Mouse (Mus musculus): ENCODE results near the gene Gpd1. TPM values are rescaled to one million over a fixed set of nuclear protein-coding genes. Genes with fewer than 3 reads are reported as not detected.

Gene Gpd1
- polyA plus RNA-seq (2015; fragmentation: Nextera tagmentation; extraction: Ambion mirVana): 33.0 and 47.4 TPM in 2 replicates

DNA sequence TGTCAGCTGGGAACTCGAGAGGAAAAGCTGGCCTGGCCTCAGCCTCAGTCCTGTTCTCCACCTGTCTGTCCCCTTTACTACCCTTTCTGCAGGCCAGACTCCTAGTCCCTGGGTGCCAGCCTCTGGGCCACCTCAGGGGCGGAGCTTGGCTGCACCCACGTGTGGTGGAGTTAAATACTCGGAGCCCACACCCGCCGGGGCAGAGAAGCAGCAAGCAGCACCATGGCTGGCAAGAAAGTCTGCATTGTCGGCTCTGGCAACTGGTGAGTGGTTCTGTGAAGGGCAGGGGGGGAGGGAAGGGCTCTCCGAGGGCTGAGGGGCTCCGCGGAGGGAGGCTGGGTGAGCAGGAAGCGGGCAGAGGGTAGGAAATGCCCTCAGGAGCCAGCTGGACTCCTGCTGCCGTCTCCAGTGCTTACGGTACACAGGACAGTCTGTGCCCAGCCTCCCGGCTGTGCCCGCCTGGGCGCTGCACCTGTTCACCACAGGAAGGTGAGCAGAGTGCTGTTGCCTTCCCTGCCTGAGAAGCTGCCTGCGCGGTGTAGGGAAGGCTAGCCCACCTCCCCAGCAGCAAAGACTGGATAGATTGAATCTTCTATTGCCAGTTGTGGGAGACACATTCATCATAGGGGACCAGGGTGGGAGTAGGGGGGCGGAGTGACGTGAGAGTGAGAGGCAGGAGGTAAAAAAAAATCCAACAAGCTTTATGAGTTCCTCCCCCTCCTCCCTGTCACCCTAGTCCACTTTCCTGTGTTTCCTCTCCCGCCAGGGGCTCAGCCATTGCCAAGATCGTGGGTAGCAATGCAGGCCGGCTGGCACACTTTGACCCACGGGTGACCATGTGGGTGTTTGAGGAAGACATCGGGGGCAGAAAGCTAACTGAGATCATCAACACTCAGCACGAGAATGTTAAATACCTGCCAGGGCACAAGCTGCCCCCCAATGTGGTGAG is at the start of gene Gpd1:
Gene Gpd1, plus strand, starts transcription at position 130 of the 949 bp plus-strand sequence.
- H3K27ac ChIP-seq (ENCODE audit: low read length): peak within 1 kb of the TSS; percentile 63
- 62% methylated on average over 26 of the region's 26 CpGs for WGBS
- H3K27me3 ChIP-seq (replicated peaks; ENCODE audit: control insufficient read depth, insufficient read depth, low read length): no peaks in the 10 kb centered on the region
- peak; percentile 17; the same call in 1 of the 2 replicates for ATAC-seq
- peaks cover 28% of the 10 kb centered on the region for H3K4me1 ChIP-seq (ENCODE audit: control insufficient read depth, insufficient read depth, low read length)
- peak within 1 kb of the TSS; percentile 34; the same call in 1 of the 2 replicates for H3K9ac ChIP-seq (ENCODE audit: low read depth, low read length)
- peak within 1 kb of the TSS; percentile 28 for H3K4me3 ChIP-seq (ENCODE audit: low read length)
- no peaks in the 10 kb centered on the region for H3K9me3 ChIP-seq (ENCODE audit: control insufficient read depth, low read length)
- peaks cover 10% of the 10 kb centered on the region for H3K36me3 ChIP-seq (ENCODE audit: control insufficient read depth, insufficient read depth, low read length)
- H3K4me2 ChIP-seq (ENCODE audit: low read depth, low read length): peak within 1 kb of the TSS; percentile 37

DNA sequence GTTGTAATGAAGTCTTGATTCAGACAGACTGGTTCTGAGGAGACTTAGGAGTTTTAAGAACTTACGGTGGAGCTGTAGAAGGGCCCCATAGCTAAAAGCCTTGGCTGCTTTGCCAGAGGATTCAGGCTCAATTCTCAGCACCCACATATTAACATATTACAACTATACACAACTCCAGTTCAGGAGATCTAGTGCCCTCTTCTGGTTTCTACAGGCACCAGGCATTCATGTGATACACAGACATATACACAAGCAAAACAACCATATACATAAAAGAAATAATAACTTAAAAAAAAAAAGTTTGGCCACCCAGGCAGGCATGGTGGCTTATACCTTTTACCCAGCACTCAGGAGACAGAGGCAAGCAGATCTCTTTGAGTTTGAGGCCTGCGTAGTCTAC is 49.8 kb upstream of the Gpd1 start:
- WGBS: 94% methylated on average over 2 of the region's 2 CpGs
- H3K27me3 ChIP-seq (replicated peaks; ENCODE audit: control insufficient read depth, insufficient read depth, low read length): peaks cover 34% of the 10 kb centered on the region

DNA sequence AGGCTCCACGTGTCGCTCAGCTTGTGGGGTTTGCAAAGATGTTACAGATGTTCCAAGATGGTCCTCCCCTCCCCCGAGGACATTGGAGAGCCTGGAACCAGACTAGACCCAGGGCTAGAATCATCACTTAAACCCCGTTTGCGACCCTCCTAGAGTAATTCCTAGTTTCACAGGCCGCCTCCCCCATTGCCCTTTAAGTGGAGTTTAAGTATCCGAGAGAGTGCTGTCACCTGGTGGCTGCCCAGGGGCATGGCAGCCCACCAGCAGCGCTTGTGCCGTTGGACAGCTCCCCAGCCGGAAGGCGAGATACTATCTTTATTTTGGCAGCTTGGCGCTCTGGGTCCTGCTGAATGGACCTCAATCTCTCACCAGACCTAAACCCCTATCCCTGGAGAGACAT is 48.4 kb upstream of the Gpd1 start:
- Histone ChIP-seq H3K9me3 (ENCODE audit: control insufficient read depth, low read length) (no peaks in the 10 kb centered on the region), H3K9ac (ENCODE audit: low read depth, low read length) (no peak overlapping the region), H3K27ac (ENCODE audit: low read length) (no peak overlapping the region), H3K4me1 (ENCODE audit: control insufficient read depth, insufficient read depth, low read length) (peaks cover 22% of the 10 kb centered on the region), H3K4me2 (ENCODE audit: low read depth, low read length) (no peak overlapping the region), H3K36me3 (ENCODE audit: control insufficient read depth, insufficient read depth, low read length) (no peaks in the 10 kb centered on the region), H3K4me3 (ENCODE audit: low read length) (no peak overlapping the region), H3K27me3 (replicated peaks; ENCODE audit: control insufficient read depth, insufficient read depth, low read length) (peaks cover 41% of the 10 kb centered on the region)
- ATAC-seq: no peak
- 3% methylated on average over 12 of the region's 12 CpGs for WGBS

More for the DNA sequence above, 49.8 kb upstream of the Gpd1 start:
- Histone ChIP-seq H3K4me1 (ENCODE audit: control insufficient read depth, insufficient read depth, low read length) (peaks cover 23% of the 10 kb centered on the region), H3K4me2 (ENCODE audit: low read depth, low read length) (no peak overlapping the region), H3K4me3 (ENCODE audit: low read length) (no peak overlapping the region), H3K36me3 (ENCODE audit: control insufficient read depth, insufficient read depth, low read length) (no peaks in the 10 kb centered on the region), H3K27ac (ENCODE audit: low read length) (no peak overlapping the region), H3K9ac (ENCODE audit: low read depth, low read length) (no peak overlapping the region), H3K9me3 (ENCODE audit: control insufficient read depth, low read length) (no peaks in the 10 kb centered on the region)
- ATAC-seq: no peak

DNA sequence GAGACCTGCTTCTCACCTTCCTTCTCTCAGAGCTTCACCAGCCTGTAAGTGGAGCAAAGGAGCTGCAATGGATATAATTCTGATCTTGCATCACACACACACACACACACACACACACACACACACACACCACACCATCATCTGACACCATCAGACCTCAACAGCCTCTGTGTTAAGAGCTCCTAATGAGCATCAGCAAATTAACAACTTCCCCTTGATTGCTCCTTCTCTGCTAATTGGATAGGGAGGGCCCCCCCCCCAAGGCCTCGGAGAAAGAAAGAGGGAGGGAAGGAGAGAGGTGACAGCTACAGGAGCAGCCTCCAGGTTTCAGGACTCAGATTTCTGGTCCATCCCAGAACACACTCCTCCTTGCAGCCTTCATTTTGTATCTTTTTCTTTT is 47.9 kb upstream of the Gpd1 start:
- WGBS: 0% methylated on average over 1 of the region's 1 CpGs
- H3K27me3 ChIP-seq (replicated peaks; ENCODE audit: control insufficient read depth, insufficient read depth, low read length): peaks cover 42% of the 10 kb centered on the region

DNA sequence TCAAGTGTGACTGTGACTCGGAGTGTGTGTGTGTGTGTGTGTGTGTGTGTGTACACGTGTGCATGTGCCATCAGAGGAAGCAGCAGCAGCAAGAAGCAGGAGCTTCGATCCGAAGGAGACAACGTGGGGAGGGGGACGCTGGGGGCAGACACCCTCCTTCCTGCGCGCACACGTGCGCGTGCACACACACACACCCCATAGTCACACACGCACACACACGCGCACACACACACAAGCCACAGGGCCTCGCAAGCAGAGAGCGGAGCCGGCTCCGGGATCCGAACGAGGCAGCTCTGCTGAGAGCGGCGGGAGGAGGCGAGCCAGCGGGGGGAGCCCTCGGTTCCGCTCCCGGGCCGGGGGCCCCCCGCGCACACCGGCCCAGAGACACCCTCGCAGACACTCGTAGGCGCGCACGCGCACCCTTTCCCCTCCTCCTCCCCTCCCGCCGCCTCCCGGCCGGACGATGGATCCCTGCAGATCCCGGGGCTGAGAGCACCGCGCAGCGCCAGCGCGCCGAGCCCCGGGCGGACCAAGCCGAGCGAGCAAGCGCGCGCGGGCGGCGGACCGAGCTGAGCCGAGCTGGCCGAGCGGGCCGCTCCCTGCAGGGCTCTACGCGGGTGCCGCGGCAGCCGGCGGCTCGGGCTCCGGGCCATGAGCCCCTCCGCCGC is 47.0 kb upstream of the Gpd1 start, which contains the start of gene Asic1:
Gene Asic1, plus strand, starts transcription at position 215 of the 668 bp plus-strand sequence.
- Histone ChIP-seq H3K27me3 (replicated peaks; ENCODE audit: control insufficient read depth, insufficient read depth, low read length) (peaks cover 41% of the 10 kb centered on the region), H3K4me1 (ENCODE audit: control insufficient read depth, insufficient read depth, low read length) (peaks cover 12% of the 10 kb centered on the region), H3K9ac (ENCODE audit: low read depth, low read length) (peak within 1 kb of the TSS; percentile 63), H3K27ac (ENCODE audit: low read length) (no peak within 1 kb of the TSS), H3K4me3 (ENCODE audit: low read length) (peak within 1 kb of the TSS; percentile 58), H3K9me3 (ENCODE audit: control insufficient read depth, low read length) (no peaks in the 10 kb centered on the region), H3K36me3 (ENCODE audit: control insufficient read depth, insufficient read depth, low read length) (no peaks in the 10 kb centered on the region), H3K4me2 (ENCODE audit: low read depth, low read length) (peak within 1 kb of the TSS; percentile 99)
- peak; percentile 85 for ATAC-seq
- WGBS: under 1% methylated on average over 61 of the region's 74 CpGs

More for the DNA sequence above, 47.9 kb upstream of the Gpd1 start:
- no peak for ATAC-seq
- H3K9ac ChIP-seq (ENCODE audit: low read depth, low read length): no peak overlapping the region
- H3K4me3 ChIP-seq (ENCODE audit: low read length): no peak overlapping the region
- no peak overlapping the region for H3K27ac ChIP-seq (ENCODE audit: low read length)
- peaks cover 17% of the 10 kb centered on the region for H3K4me1 ChIP-seq (ENCODE audit: control insufficient read depth, insufficient read depth, low read length)
- H3K9me3 ChIP-seq (ENCODE audit: control insufficient read depth, low read length): no peaks in the 10 kb centered on the region
- H3K4me2 ChIP-seq (ENCODE audit: low read depth, low read length): no peak overlapping the region
- H3K36me3 ChIP-seq (ENCODE audit: control insufficient read depth, insufficient read depth, low read length): no peaks in the 10 kb centered on the region

DNA sequence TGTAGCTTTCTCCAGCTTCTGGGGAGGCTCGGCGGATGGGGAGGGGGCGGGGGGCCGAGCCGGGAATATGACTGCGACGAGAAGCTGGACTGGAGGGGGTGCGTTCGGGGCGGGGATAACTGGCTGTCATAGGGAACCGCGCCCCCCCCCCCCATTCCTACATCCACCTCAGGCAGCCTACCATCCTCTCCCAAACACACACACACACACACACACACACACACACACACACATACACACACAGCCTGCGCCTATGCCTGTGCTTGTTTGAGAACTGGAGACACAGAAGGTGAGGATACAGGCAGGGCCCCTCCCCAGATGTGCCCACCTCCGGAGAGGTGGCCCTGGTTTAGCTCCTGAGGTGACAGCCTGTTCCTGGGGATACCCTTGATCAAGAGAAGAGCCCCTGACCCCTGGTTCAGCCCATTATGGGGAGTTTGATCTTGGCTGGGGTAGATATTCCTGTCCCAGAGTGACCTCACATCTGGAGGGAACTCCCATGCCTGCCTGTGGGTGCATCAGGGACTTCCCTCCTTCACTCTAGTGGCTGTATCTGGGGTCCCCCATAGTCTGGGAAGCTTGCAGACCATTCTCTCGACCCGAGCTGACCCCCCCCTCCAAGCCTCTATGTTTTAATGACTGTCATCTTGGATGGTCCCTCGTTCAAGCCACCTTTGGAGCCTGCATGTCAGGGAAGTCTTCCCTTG is 46.2 kb upstream of the Gpd1 start:
- peak overlapping the region; percentile 99 for H3K4me2 ChIP-seq (ENCODE audit: low read depth, low read length)
- peaks cover 12% of the 10 kb centered on the region for H3K4me1 ChIP-seq (ENCODE audit: control insufficient read depth, insufficient read depth, low read length)
- peak overlapping the region; percentile 58 for H3K4me3 ChIP-seq (ENCODE audit: low read length)
- no peaks in the 10 kb centered on the region for H3K9me3 ChIP-seq (ENCODE audit: control insufficient read depth, low read length)
- peak overlapping the region; percentile 63 for H3K9ac ChIP-seq (ENCODE audit: low read depth, low read length)
- no peaks in the 10 kb centered on the region for H3K36me3 ChIP-seq (ENCODE audit: control insufficient read depth, insufficient read depth, low read length)
- H3K27ac ChIP-seq (ENCODE audit: low read length): no peak overlapping the region
- WGBS: 9% methylated on average over 14 of the region's 17 CpGs
- peaks cover 35% of the 10 kb centered on the region for H3K27me3 ChIP-seq (replicated peaks; ENCODE audit: control insufficient read depth, insufficient read depth, low read length)
- ATAC-seq: peak; percentile 22; the same call in 1 of the 2 replicates

DNA sequence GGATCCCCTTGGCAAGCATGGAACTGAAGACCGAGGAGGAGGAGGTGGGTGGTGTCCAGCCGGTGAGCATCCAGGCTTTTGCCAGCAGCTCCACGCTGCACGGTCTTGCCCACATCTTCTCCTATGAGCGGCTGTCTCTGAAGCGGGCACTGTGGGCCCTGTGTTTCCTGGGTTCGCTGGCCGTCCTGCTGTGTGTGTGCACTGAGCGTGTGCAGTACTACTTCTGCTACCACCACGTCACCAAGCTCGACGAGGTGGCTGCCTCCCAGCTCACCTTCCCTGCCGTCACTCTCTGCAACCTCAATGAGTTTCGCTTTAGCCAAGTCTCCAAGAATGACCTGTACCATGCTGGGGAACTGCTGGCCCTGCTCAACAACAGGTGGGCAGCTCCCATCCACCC is 45.5 kb upstream of the Gpd1 start:
- peaks cover 29% of the 10 kb centered on the region for H3K27me3 ChIP-seq (replicated peaks; ENCODE audit: control insufficient read depth, insufficient read depth, low read length)
- H3K9ac ChIP-seq (ENCODE audit: low read depth, low read length): no peak overlapping the region
- WGBS: 72% methylated on average over 14 of the region's 14 CpGs
- no peak for ATAC-seq
- H3K4me2 ChIP-seq (ENCODE audit: low read depth, low read length): no peak overlapping the region
- no peak overlapping the region for H3K4me3 ChIP-seq (ENCODE audit: low read length)
- no peaks in the 10 kb centered on the region for H3K36me3 ChIP-seq (ENCODE audit: control insufficient read depth, insufficient read depth, low read length)
- H3K27ac ChIP-seq (ENCODE audit: low read length): no peak overlapping the region
- no peaks in the 10 kb centered on the region for H3K9me3 ChIP-seq (ENCODE audit: control insufficient read depth, low read length)
- peaks cover 12% of the 10 kb centered on the region for H3K4me1 ChIP-seq (ENCODE audit: control insufficient read depth, insufficient read depth, low read length)

DNA sequence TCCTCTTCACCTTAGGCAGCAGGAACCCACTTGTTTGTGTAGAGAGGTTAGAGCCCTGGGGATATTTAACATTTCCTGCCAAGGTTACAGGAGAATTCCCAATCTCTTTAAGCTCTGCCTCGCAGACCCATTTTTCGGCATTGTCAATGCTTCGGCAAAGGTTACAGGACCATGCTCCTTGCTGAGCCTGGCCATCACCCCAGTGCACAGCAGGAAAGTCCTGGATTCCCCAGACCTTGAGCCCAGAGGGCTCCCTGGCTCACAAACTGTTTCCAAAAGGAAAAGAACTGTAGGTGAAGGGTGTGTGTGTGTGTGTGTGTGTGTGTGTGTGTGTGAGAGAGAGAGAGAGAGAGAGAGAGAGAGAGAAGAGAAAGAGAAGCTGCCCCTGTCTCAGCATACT is 42.4 kb upstream of the Gpd1 start:
- 80% methylated on average over 3 of the region's 3 CpGs for WGBS
- H3K9me3 ChIP-seq (ENCODE audit: control insufficient read depth, low read length): no peaks in the 10 kb centered on the region
- H3K27ac ChIP-seq (ENCODE audit: low read length): no peak overlapping the region

DNA sequence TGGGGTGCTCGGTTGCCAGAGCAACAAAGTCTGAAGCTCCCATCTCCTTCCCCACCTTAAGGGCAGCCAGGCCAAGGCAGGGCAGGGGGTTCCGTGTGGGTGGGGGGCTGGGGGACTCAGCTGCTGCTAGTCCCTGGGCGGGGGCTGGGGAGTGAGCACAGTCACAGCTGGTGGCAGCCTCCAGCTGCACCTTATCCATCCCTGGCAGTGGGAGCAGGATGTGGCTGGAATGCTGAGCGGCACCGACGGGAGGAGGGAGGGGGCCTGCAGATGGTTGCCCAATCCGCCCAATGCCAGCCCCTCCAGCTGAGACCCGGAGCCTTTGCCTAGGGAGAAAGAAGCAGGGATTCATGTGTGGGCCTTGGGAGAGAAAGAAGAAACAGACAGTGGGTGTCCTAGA is 40.2 kb upstream of the Gpd1 start:
- Histone ChIP-seq H3K9me3 (ENCODE audit: control insufficient read depth, low read length) (no peaks in the 10 kb centered on the region), H3K4me3 (ENCODE audit: low read length) (no peak overlapping the region), H3K27me3 (replicated peaks; ENCODE audit: control insufficient read depth, insufficient read depth, low read length) (peaks cover 9% of the 10 kb centered on the region), H3K27ac (ENCODE audit: low read length) (no peak overlapping the region), H3K36me3 (ENCODE audit: control insufficient read depth, insufficient read depth, low read length) (no peaks in the 10 kb centered on the region), H3K9ac (ENCODE audit: low read depth, low read length) (no peak overlapping the region), H3K4me2 (ENCODE audit: low read depth, low read length) (no peak overlapping the region), H3K4me1 (ENCODE audit: control insufficient read depth, insufficient read depth, low read length) (0 out of 2 replicates have a peak, but pooled peaks cover 2% of the 10 kb centered on the region)
- ATAC-seq: no peak
- 42% methylated on average over 8 of the region's 8 CpGs for WGBS

More for the DNA sequence above, 42.4 kb upstream of the Gpd1 start:
- Histone ChIP-seq H3K4me2 (ENCODE audit: low read depth, low read length) (no peak overlapping the region), H3K9ac (ENCODE audit: low read depth, low read length) (no peak overlapping the region), H3K4me1 (ENCODE audit: control insufficient read depth, insufficient read depth, low read length) (peaks cover 12% of the 10 kb centered on the region), H3K36me3 (ENCODE audit: control insufficient read depth, insufficient read depth, low read length) (no peaks in the 10 kb centered on the region), H3K27me3 (replicated peaks; ENCODE audit: control insufficient read depth, insufficient read depth, low read length) (peaks cover 27% of the 10 kb centered on the region), H3K4me3 (ENCODE audit: low read length) (no peak overlapping the region)
- ATAC-seq: no peak
